Mouse (Mus musculus): ENCODE measurements around the gene Mafk. TPM values are rescaled to one million over a fixed set of nuclear protein-coding genes. Genes with fewer than 3 reads are reported as not detected.
A peak's percentile ranks its signal among the peaks of the same experiment; 100 is the strongest.

Mafk gene
- polyA plus RNA-seq, 1 experiment: not detected

DNA sequence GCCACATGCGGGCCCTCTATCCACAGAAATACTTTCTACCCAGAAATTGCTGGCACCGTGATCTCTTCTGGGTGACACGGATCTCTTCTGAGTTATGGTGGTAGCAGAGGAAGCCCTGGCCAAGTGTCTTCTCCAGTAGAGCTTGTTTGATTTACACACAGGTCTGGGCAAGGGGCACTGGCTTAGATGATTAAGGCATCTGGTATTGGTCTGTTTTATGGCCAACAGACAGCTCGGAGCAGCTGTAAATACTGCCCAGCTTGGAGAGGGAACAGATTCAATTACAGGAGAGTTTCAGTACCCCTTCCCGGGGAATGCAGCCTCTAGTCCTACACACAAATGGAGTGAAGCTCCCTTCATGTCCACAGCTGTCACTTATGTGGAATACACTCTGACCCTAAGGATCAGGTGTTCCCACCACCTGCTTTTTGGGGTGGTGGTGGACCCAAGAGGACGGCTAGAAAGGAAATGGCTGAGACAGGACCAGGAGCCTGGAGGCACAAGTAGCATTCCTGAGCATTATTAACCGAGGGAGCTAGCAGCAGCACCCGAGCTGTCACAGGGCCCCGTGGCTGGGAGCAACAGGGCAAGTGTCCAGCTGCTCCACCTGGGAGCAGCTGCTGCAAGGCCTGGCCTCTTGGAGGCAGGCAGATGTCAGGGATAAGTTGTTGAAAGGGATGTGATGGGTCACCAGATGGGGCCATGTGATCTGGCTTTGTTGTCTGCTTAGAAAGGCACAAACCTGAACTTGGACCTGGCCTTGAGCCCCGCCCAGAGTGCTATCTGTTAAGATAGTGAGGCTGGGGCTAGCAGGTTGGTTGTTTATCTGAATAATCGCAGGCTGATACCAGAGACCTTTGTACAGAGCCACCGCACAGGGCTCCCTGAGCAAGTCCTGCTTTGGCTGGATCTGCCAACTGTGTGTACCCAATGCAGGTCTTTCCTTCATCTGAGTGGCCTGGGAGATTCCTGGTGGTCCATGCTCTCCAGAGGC lies 30.4 kb downstream of the Mafk start:
- TF ChIP-seq CTCF (IDR thresholded peaks at IDR 0.05; ENCODE audit: insufficient read depth, low read depth, low read length) (no peak), POLR2A (IDR thresholded peaks at IDR 0.05; ENCODE audit: insufficient read depth, low read depth, low read length) (no peak)
- 84% methylated on average over 12 of the region's 12 CpGs for WGBS
- H3K27ac ChIP-seq (ENCODE audit: insufficient read depth, low read depth, low read length): no peak overlapping the region
- H3K4me3 ChIP-seq (ENCODE audit: insufficient read depth, low read depth, low read length): no peak overlapping the region
- peaks cover 7% of the 10 kb centered on the region for H3K4me1 ChIP-seq (ENCODE audit: control insufficient read depth, insufficient read depth, low read length)

DNA sequence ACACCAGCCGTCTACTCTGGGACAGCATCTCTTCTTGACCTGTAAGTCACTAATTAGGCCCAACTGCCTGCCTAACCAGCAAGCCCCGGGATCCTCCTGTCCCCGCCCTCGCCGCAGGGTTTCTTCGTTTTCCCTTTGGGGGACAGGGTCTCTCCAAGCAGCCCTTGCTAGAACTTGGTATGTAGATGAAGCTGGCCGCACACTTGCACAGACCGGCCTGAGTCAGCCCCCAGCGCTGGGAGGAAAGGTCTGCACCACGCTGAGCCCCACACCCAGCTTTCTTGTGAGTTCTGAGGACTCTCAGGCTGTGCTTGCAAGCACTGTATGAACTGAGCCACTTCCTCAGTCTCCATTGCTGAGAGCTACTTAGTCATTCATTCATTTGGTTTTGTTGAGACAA lies 33.2 kb downstream of the Mafk start:
- 88% methylated on average over 10 of the region's 10 CpGs for WGBS
- TF ChIP-seq CTCF (IDR thresholded peaks at IDR 0.05; ENCODE audit: insufficient read depth, low read depth, low read length): no peak
- TF ChIP-seq POLR2A (IDR thresholded peaks at IDR 0.05; ENCODE audit: insufficient read depth, low read depth, low read length): no peak
- H3K4me1 ChIP-seq (ENCODE audit: control insufficient read depth, insufficient read depth, low read length): peaks cover 11% of the 10 kb centered on the region

DNA sequence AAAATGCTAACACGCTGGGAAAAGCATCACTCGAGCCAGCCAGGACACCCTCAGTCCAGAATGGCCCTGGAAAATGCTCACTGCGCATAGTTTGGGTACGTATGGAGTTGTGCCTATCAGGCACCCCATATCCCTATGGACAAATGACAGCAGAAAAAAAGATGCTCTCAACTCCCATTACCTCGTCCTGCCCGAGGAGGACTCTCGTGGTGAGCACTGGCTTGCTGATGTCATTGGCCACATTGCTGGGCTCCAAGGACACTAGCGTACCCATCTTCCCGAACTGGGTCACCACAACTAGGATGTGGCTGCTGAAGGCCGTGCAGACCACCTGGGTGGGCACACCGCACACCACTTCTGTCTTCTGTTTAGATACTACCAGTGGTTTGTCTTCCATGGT lies 34.6 kb downstream of the Mafk start:
- 42% methylated on average over 11 of the region's 11 CpGs for WGBS
- H3K27ac ChIP-seq (ENCODE audit: insufficient read depth, low read depth, low read length): no peak overlapping the region

More for the DNA sequence above, 33.2 kb downstream of the Mafk start:
- Histone ChIP-seq H3K4me3 (ENCODE audit: insufficient read depth, low read depth, low read length) (no peak overlapping the region), H3K27ac (ENCODE audit: insufficient read depth, low read depth, low read length) (no peak overlapping the region)

DNA sequence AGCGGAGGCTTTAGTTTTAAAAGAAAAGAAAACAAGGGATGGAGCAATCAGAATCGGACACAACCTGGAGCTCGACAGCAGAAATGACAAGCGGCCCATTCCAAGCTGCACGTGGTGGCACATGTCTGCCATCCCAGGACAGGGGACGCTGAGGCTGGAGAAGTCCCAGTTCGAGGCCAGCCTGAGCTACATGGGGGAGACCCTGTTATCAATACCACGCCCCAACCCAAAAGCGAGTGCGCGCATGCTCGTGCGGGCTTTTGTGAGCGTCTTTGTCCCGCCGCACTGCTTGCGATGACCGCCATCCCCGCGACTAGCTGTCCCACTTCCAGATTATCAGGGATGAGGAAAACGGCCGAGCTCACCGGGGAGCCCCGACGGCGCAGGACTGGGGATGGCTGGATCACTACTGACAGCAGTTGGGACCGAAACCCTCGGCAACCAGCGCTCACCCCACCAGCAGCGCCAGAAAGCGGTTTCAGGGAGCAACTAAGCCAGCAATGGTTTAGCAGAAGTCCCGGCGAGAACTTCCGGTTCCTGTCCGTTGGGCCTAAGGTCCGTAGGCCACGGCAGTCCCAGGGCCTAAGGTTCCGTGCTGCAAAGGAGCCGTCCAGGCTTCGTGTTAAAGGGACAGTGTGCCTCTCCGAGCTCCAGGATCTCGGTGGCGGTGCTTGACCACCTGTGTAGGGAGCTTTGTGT lies 35.2 kb downstream of the Mafk start, which contains the start of the genes Gm26938 and Psmg3:
Gm26938 (minus strand) TSS at position 51 of the 699 bp plus-strand sequence.
Psmg3 (minus strand) TSS at position 529 of the 699 bp plus-strand sequence.
- under 1% methylated on average over 43 of the region's 43 CpGs for WGBS
- H3K4me3 ChIP-seq (ENCODE audit: insufficient read depth, low read depth, low read length): peak within 1 kb of the TSS; percentile 62
- TF ChIP-seq POLR2A (IDR thresholded peaks at IDR 0.05; ENCODE audit: insufficient read depth, low read depth, low read length) (peak; percentile 65), CTCF (IDR thresholded peaks at IDR 0.05; ENCODE audit: insufficient read depth, low read depth, low read length) (no peak)
- H3K4me1 ChIP-seq (ENCODE audit: control insufficient read depth, insufficient read depth, low read length): peaks cover 15% of the 10 kb centered on the region
- H3K27ac ChIP-seq (ENCODE audit: insufficient read depth, low read depth, low read length): no peak within 1 kb of the TSS

More for the DNA sequence above, 34.6 kb downstream of the Mafk start:
- H3K4me1 ChIP-seq (ENCODE audit: control insufficient read depth, insufficient read depth, low read length): peaks cover 15% of the 10 kb centered on the region
- H3K4me3 ChIP-seq (ENCODE audit: insufficient read depth, low read depth, low read length): peak overlapping the region; percentile 62
- TF ChIP-seq POLR2A (IDR thresholded peaks at IDR 0.05; ENCODE audit: insufficient read depth, low read depth, low read length): no peak
- TF ChIP-seq CTCF (IDR thresholded peaks at IDR 0.05; ENCODE audit: insufficient read depth, low read depth, low read length): no peak

DNA sequence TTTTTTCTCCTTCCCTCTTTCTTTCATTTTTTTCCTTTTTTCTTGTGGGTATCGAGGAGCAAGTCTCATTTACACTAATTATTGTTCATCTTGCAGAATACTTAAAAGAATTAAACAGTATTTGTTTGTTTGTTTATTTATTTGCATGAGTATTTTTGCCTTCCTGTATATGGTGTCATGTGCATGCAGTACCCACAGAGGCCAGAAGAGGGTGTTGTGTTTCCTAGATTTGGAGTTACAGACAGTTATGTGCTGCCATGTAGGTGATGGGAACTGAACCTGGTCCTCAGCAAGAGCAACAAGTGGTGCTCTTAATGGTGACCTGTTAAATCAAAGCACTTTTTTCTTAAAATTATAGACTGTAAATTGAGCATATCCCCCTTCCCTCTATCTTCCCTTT lies 36.3 kb downstream of the Mafk start:
- Histone ChIP-seq H3K4me1 (ENCODE audit: control insufficient read depth, insufficient read depth, low read length) (peaks cover 15% of the 10 kb centered on the region), H3K27ac (ENCODE audit: insufficient read depth, low read depth, low read length) (no peak overlapping the region), H3K4me3 (ENCODE audit: insufficient read depth, low read depth, low read length) (no peak overlapping the region)
- whole genome bisulfite sequencing: 76% methylated on average over 1 of the region's 1 CpGs
- TF ChIP-seq CTCF (IDR thresholded peaks at IDR 0.05; ENCODE audit: insufficient read depth, low read depth, low read length): no peak
- TF ChIP-seq POLR2A (IDR thresholded peaks at IDR 0.05; ENCODE audit: insufficient read depth, low read depth, low read length): no peak

DNA sequence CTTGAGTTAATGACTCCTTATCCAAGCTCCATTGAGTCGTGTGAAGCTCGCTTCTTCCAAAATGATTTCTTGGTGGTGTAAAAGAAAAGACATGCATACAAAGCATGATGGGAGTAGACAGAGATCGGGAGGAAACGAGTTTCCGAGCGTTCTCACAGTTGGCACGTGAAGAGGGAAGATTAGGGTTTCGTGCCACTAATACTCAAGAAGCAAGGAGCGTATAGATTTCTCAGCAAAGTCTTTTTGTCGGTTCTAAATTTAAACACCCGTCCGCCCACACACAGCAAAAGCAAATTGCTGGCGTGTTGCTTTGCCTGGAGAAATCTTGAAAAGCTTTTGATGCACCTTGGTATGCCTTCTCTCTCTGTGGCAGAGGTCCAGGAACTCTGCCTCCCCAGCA lies 38.1 kb downstream of the Mafk start:
- no peak for TF ChIP-seq POLR2A (IDR thresholded peaks at IDR 0.05; ENCODE audit: insufficient read depth, low read depth, low read length)
- peak overlapping the region; percentile 46; the same call in 1 of the 2 replicates for H3K27ac ChIP-seq (ENCODE audit: insufficient read depth, low read depth, low read length)
- no peak overlapping the region for H3K4me3 ChIP-seq (ENCODE audit: insufficient read depth, low read depth, low read length)
- H3K4me1 ChIP-seq (ENCODE audit: control insufficient read depth, insufficient read depth, low read length): peaks cover 15% of the 10 kb centered on the region
- 31% methylated on average over 13 of the region's 13 CpGs for whole genome bisulfite sequencing

DNA sequence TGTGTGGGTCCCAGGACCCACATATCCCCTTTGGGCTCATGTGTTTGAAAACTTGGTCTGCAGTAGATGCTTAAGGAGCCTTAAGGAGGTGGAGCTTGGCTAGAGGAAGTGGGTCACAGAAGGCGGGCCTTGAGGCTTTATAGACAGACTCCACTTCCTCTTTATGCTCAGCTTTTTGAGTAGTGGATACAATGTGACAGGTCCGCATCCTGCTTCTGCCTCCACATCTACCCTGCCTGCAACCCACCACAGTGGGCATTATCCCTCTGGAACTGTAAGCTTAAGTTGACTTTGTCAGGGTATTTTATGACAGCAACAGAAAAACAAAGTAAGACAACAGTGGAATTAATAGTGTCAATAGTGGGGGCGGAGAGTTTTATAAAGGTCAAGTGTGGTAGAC lies 39.4 kb downstream of the Mafk start:
- TF ChIP-seq POLR2A (IDR thresholded peaks at IDR 0.05; ENCODE audit: insufficient read depth, low read depth, low read length) (no peak), CTCF (IDR thresholded peaks at IDR 0.05; ENCODE audit: insufficient read depth, low read depth, low read length) (no peak)
- 92% methylated on average over 3 of the region's 3 CpGs for WGBS
- no peak overlapping the region for H3K27ac ChIP-seq (ENCODE audit: insufficient read depth, low read depth, low read length)
- H3K4me1 ChIP-seq (ENCODE audit: control insufficient read depth, insufficient read depth, low read length): peaks cover 14% of the 10 kb centered on the region
- H3K4me3 ChIP-seq (ENCODE audit: insufficient read depth, low read depth, low read length): no peak overlapping the region

DNA sequence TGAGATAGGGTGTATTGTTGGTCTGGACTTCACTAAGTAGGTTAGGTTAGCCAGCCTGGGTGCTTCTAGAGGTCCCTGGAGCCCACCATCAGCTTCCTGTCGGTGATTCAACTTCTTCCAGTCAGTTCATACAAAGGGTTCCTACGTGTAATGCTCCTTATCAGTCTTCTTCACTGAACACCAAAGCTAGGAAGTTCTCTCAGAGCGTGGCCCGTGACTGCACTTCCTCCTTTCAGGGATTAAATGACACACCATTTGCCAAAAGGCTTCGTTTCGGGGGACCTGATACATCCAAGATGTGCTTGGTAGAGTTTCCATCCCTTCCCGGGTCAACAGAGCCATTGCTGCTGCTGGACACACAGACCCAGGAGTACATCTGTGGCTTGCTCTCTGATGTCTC lies 40.8 kb downstream of the Mafk start:
- Histone ChIP-seq H3K4me1 (ENCODE audit: control insufficient read depth, insufficient read depth, low read length) (peaks cover 8% of the 10 kb centered on the region), H3K4me3 (ENCODE audit: insufficient read depth, low read depth, low read length) (no peak overlapping the region), H3K27ac (ENCODE audit: insufficient read depth, low read depth, low read length) (no peak overlapping the region)
- 80% methylated on average over 7 of the region's 7 CpGs for WGBS
- TF ChIP-seq CTCF (IDR thresholded peaks at IDR 0.05; ENCODE audit: insufficient read depth, low read depth, low read length) (no peak), POLR2A (IDR thresholded peaks at IDR 0.05; ENCODE audit: insufficient read depth, low read depth, low read length) (no peak)

DNA sequence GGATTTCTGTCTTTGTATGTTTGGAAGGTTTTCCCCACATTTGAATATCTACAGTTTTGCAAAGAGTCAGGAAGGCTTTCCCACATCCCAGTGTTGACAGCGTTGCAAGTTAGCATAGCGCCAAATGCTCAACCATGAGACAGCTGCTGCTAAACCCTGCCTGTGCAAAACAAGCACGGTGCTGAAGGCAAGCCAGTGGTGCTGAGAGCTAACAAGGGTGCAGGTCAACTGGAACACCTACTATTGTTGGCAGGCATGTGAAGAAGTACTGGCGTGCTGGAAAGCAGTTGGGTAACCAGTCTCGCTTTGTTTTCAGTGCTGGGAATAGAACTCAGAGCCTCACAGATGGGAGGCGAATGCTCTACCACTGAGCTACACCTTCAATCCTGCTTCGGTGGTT lies 44.4 kb downstream of the Mafk start:
- WGBS: 83% methylated on average over 7 of the region's 7 CpGs
- Histone ChIP-seq H3K4me1 (ENCODE audit: control insufficient read depth, insufficient read depth, low read length) (no peaks in the 10 kb centered on the region), H3K27ac (ENCODE audit: insufficient read depth, low read depth, low read length) (no peak overlapping the region), H3K4me3 (ENCODE audit: insufficient read depth, low read depth, low read length) (no peak overlapping the region)
- TF ChIP-seq POLR2A (IDR thresholded peaks at IDR 0.05; ENCODE audit: insufficient read depth, low read depth, low read length) (no peak), CTCF (IDR thresholded peaks at IDR 0.05; ENCODE audit: insufficient read depth, low read depth, low read length) (no peak)

Data from olfactory bulb, adult 2 months (tissue).